Mouse (Mus musculus): ENCODE results near the gene Desi2.

GRCm38 (mm10) chr1:178209966-178210365, 22.7 kb downstream of the Desi2 start:
- peak; percentile 76 for TF ChIP-seq EP300 (IDR thresholded peaks at IDR 0.05)
- no peak for TF ChIP-seq CTCF (IDR thresholded peaks at IDR 0.05)
